Mouse (Mus musculus) heart, adult 2 months (tissue): ENCODE data around the gene Pkp3. TPM values are rescaled to one million over a fixed set of nuclear protein-coding genes. Genes with fewer than 3 reads are reported as not detected.

Experiments
- DNase-seq, 2 experiments: peaks; one replicate each; pipeline ENCODE4 v3.0.0; 2021
- H3K27ac ChIP-seq: fragments of 200-600 bp; 2 replicates; pipeline ENCODE4 v1.8.1; 2022
- H3K27me3 ChIP-seq: fragments of 200-500 bp; 2 replicates; pipeline ENCODE4 v1.6.1; 2012; ENCODE audit warnings: mild to moderate bottlenecking, low read length, inconsistent platforms, mixed read lengths; ENCODE audit not compliant: control insufficient read depth, insufficient read depth
- H3K36me3 ChIP-seq: fragments of 200-500 bp; 2 replicates; pipeline ENCODE4 v1.6.1; 2012; ENCODE audit warnings: low read length, inconsistent platforms; ENCODE audit not compliant: control insufficient read depth, insufficient read depth
- H3K4me1 ChIP-seq: fragments of 200-500 bp; 2 replicates; pipeline ENCODE4 v1.6.1; 2011; ENCODE audit warnings: low read length; ENCODE audit not compliant: control insufficient read depth, insufficient read depth
- H3K4me3 ChIP-seq: fragments of 200-600 bp; 2 replicates; pipeline ENCODE4 v1.8.1; 2022
- H3K79me2 ChIP-seq: fragments of 200-500 bp; replicated peaks from 2 replicates; pipeline ENCODE4 v1.6.1; 2012; ENCODE audit warnings: mild to moderate bottlenecking, inconsistent platforms, low read length, moderate library complexity, mixed read lengths; ENCODE audit not compliant: control insufficient read depth, insufficient read depth
- H3K9ac ChIP-seq: fragments of 200-500 bp; 2 replicates; pipeline ENCODE4 v1.6.1; 2012; ENCODE audit warnings: low read depth, mild to moderate bottlenecking, control low read depth, inconsistent platforms, low read length, mixed read lengths
- CTCF ChIP-seq: fragments of 200-600 bp; IDR thresholded peaks from 2 replicates; pipeline ENCODE4 v1.8.1; 2022; ENCODE audit warnings: antibody characterized with exemption, mild to moderate bottlenecking, moderate library complexity
- EP300 ChIP-seq: fragments of 200-500 bp; IDR thresholded peaks from 2 replicates; pipeline ENCODE4 v1.6.1; 2011; ENCODE audit warnings: low read depth, low read length, control low read depth; ENCODE audit not compliant: insufficient read depth
- POLR2A ChIP-seq: fragments of 200-500 bp; IDR thresholded peaks from 2 replicates; pipeline ENCODE4 v1.6.1; 2011; ENCODE audit warnings: mild to moderate bottlenecking, low read depth, low read length, control low read depth; ENCODE audit not compliant: insufficient read depth
- WGBS: fragments of 180-500 bp; shearing (Covaris S2); methylation state at CpG from one replicate; pipeline ENCODE4 v1.1.7; 2018; 5-methylcytosine and 5-hydroxymethylcytosine counted together
- intact Hi-C: fragments of 180-260 bp; cut with DNase I; formaldehyde crosslinking; loops from one replicate; pipeline ENCODE4 v1.15.1; 2025
- polyA plus RNA-seq: library from polyadenylated mRNA; depleted of rRNA; stranded (reverse); fragments of >200 nt; gene quantifications from 2 replicates; pipeline ENCODE4 v1.2.3, GENCODE M21; 2012
- total RNA-seq, 2 experiments: library from RNA; stranded (reverse); gene quantifications; 2 replicates each; pipeline ENCODE4 v1.2.3; 2021

Pkp3 gene
- total and polyA plus RNA-seq, 3 experiments, result 0.20 to 1.6 (median 0.21) TPM

GRCm38 (mm10) chr7:141039386-141040107 is 38.5 kb upstream of the Pkp3 start:
- Histone ChIP-seq H3K9ac (no peak overlapping the region), H3K27ac (no peak overlapping the region), H3K4me3 (no peak overlapping the region), H3K4me1 (peaks cover 4% of the 10 kb centered on the region), H3K27me3 (no peaks in the 10 kb centered on the region), H3K36me3 (no peaks in the 10 kb centered on the region; the same call in 1 of the 2 replicates), H3K79me2 (no peaks in the 10 kb centered on the region)
- TF ChIP-seq POLR2A, result no peak
- no peak for TF ChIP-seq CTCF
- no peak for TF ChIP-seq EP300
- no peak for DNase-seq
- 93% methylated on average over 4 of the region's 4 CpGs for WGBS
- intact Hi-C loops, result no loop called here

GRCm38 (mm10) chr7:141040867-141041606 is 37.0 kb upstream of the Pkp3 start:
- Histone ChIP-seq H3K36me3 (no peaks in the 10 kb centered on the region; the same call in 1 of the 2 replicates), H3K27me3 (no peaks in the 10 kb centered on the region), H3K27ac (peak overlapping the region; percentile 83), H3K4me3 (no peak overlapping the region), H3K9ac (no peak overlapping the region), H3K4me1 (peaks cover 4% of the 10 kb centered on the region), H3K79me2 (no peaks in the 10 kb centered on the region)
- DNase-seq, result no peak
- intact Hi-C loops, result loop anchor here (1.0 kb wide), 1 partner anchor 31 kb away; the partner anchor contains the start of gene Ifitm3
- TF ChIP-seq CTCF (no peak), POLR2A (no peak), EP300 (no peak)
- WGBS, result 34% methylated on average over 6 of the region's 9 CpGs

- no peak overlapping the region for H3K4me3 ChIP-seq
- H3K27me3 ChIP-seq, result no peaks in the 10 kb centered on the region
- peak; percentile 78 to 85 for DNase-seq
- H3K79me2 ChIP-seq, result no peaks in the 10 kb centered on the region
- WGBS, result 8% methylated on average over 5 of the region's 5 CpGs
- TF ChIP-seq POLR2A, result 0 out of 2 replicates have a peak, but pooled peaks have one; percentile 4
- peak; percentile 62; the same call in 1 of the 2 replicates for TF ChIP-seq EP300
- TF ChIP-seq CTCF, result no peak
- 0 out of 2 replicates have a peak overlapping the region, but pooled peaks have one; percentile 28 for H3K9ac ChIP-seq
- intact Hi-C loops, result loop anchor here (1.0 kb wide), 1 partner anchor 31 kb away; the partner anchor contains the start of gene Ifitm3
- peak overlapping the region; percentile 83 for H3K27ac ChIP-seq
- no peaks in the 10 kb centered on the region; the same call in 1 of the 2 replicates for H3K36me3 ChIP-seq
- H3K4me1 ChIP-seq, result peaks cover 8% of the 10 kb centered on the region
Measured at GRCm38 (mm10) chr7:141041661-141042060, 36.4 kb upstream of the Pkp3 start.

- TF ChIP-seq CTCF (no peak), POLR2A (no peak), EP300 (no peak)
- no peak overlapping the region for H3K27ac ChIP-seq
- intact Hi-C loops, result no loop called here
Measured at GRCm38 (mm10) chr7:141042539-141042938, 35.5 kb upstream of the Pkp3 start.

GRCm38 (mm10) chr7:141046931-141047580 is 31.0 kb upstream of the Pkp3 start:
- H3K27me3 ChIP-seq, result no peaks in the 10 kb centered on the region
- 0 out of 2 replicates have a peak, but pooled peaks have one; percentile 8 for TF ChIP-seq CTCF
- no peak for TF ChIP-seq POLR2A
- H3K27ac ChIP-seq, result peak overlapping the region; percentile 94
- WGBS, result 33% methylated on average over 6 of the region's 6 CpGs
- intact Hi-C loops, result loop anchor here (1.0 kb wide), 1 partner anchor 106 kb away; the partner anchor contains the start of gene Pgghg
- H3K79me2 ChIP-seq, result no peaks in the 10 kb centered on the region
- peaks cover 11% of the 10 kb centered on the region for H3K4me1 ChIP-seq
- H3K4me3 ChIP-seq, result peak overlapping the region; percentile 35
- DNase-seq, result peak in 1 of 2 experiments; percentile 60
- H3K36me3 ChIP-seq, result no peaks in the 10 kb centered on the region
- H3K9ac ChIP-seq, result peak overlapping the region; percentile 41

More at GRCm38 (mm10) chr7:141042539-141042938, 35.5 kb upstream of the Pkp3 start:
- H3K9ac ChIP-seq, result no peak overlapping the region
- no peaks in the 10 kb centered on the region for H3K79me2 ChIP-seq
- no peaks in the 10 kb centered on the region; the same call in 1 of the 2 replicates for H3K36me3 ChIP-seq
- H3K4me1 ChIP-seq, result peaks cover 14% of the 10 kb centered on the region
- DNase-seq, result no peak
- H3K27me3 ChIP-seq, result no peaks in the 10 kb centered on the region
- 76% methylated on average over 4 of the region's 4 CpGs for WGBS
- H3K4me3 ChIP-seq, result no peak overlapping the region
